Mouse (Mus musculus): ENCODE results near the gene Cenpu. TPM values are rescaled to one million over a fixed set of nuclear protein-coding genes. Genes with fewer than 3 reads are reported as not detected.
A peak's percentile ranks its signal among the peaks of the same experiment; 100 is the strongest.

The Cenpu gene
- polyA plus RNA-seq (2014; fragmentation: Nextera tagmentation; extraction: Ambion mirVana), result 19.8 and 20.0 TPM in 2 replicates

DNA sequence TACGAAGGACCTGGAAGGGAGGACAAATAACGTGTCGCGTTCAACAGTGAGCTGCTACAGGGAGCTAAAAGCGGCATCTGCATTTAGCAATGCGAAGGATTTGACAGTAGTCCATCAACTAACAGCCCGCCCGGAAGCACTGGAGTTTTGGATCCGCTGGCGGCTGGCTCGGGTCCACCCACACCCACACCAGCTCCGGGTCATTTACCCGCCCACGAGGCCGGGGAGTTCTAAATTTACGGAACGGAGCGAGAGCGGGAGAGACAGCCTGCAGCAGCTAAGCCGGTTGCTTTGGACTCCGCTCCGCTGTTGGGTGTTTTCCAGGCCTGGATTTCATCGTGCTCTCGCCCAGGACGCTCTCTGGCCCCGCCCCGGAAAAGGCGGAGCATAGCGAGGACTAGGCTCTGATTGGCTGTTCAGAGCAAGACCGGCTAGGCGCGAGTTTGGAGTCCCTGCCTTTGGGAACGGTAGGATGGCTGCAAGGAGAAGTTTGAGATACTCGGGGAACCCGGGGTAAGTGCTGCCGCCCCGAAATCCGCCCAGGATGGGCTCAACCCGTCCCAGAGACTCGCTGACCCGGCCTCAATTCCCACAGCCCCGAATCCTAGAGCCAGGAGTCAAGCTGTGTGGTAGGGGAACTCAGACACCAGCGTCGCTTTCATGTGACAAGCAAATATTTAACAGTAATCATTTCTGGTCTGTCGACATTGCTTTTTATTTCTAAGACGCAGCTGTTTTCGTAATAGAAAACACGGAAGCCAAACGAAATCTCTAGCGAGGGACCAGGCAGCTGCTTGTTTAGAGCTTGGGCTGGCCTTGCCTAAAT, at the start of gene Cenpu:
Cenpu (plus strand) TSS at position 414 of the 826 bp plus-strand sequence.
- H3K9ac ChIP-seq (ENCODE audit: low read length), result peak within 1 kb of the TSS; percentile 59

GRCm38 (mm10) chr8:46502333-46503071, 49.3 kb upstream of the Cenpu start:
- Histone ChIP-seq H3K36me3 (ENCODE audit: control insufficient read depth, insufficient read depth, low read length) (no peaks in the 10 kb centered on the region), H3K4me2 (ENCODE audit: low read length) (peak overlapping the region; percentile 45), H3K27ac (ENCODE audit: low read depth) (no peak overlapping the region), H3K4me1 (replicated peaks; ENCODE audit: control insufficient read depth, insufficient read depth, low read length) (peaks cover 11% of the 10 kb centered on the region), H3K4me3 (ENCODE audit: low read depth, low read length) (peak overlapping the region; percentile 22), H3K27me3 (replicated peaks; ENCODE audit: control insufficient read depth, insufficient read depth, low read length) (no peaks in the 10 kb centered on the region), H3K9ac (ENCODE audit: low read length) (no peak overlapping the region), H3K9me3 (ENCODE audit: control insufficient read depth, low read length) (no peaks in the 10 kb centered on the region)
- DNase-seq (ENCODE audit: low spot score) (no peak), ATAC-seq (replicated peaks; ENCODE audit: low FRiP score, low TSS enrichment, low read depth) (peak; percentile 51; the same call in 1 of the 2 replicates)
- WGBS, result 30% methylated on average over 19 of the region's 19 CpGs

More for the DNA sequence above, at the start of gene Cenpu:
- no peaks in the 10 kb centered on the region for H3K9me3 ChIP-seq (ENCODE audit: control insufficient read depth, low read length)
- H3K36me3 ChIP-seq (ENCODE audit: control insufficient read depth, insufficient read depth, low read length), result no peaks in the 10 kb centered on the region
- DNase-seq (ENCODE audit: low spot score) (peak; percentile 99), ATAC-seq (replicated peaks; ENCODE audit: low FRiP score, low TSS enrichment, low read depth) (peak; percentile 96)
- WGBS, result under 1% methylated on average over 50 of the region's 50 CpGs
- H3K27me3 ChIP-seq (replicated peaks; ENCODE audit: control insufficient read depth, insufficient read depth, low read length), result no peaks in the 10 kb centered on the region
- H3K4me2 ChIP-seq (ENCODE audit: low read length), result peak within 1 kb of the TSS; percentile 84
- H3K4me1 ChIP-seq (replicated peaks; ENCODE audit: control insufficient read depth, insufficient read depth, low read length), result peaks cover 12% of the 10 kb centered on the region
- peak within 1 kb of the TSS; percentile 81 for H3K4me3 ChIP-seq (ENCODE audit: low read depth, low read length)
- peak within 1 kb of the TSS; percentile 67 for H3K27ac ChIP-seq (ENCODE audit: low read depth)

GRCm38 (mm10) chr8:46503072-46503695, 48.6 kb upstream of the Cenpu start:
- H3K9ac ChIP-seq (ENCODE audit: low read length), result no peak overlapping the region
- ATAC-seq (replicated peaks; ENCODE audit: low FRiP score, low TSS enrichment, low read depth) (no peak), DNase-seq (ENCODE audit: low spot score) (no peak)
- no peaks in the 10 kb centered on the region for H3K9me3 ChIP-seq (ENCODE audit: control insufficient read depth, low read length)
- H3K36me3 ChIP-seq (ENCODE audit: control insufficient read depth, insufficient read depth, low read length), result no peaks in the 10 kb centered on the region
- no peaks in the 10 kb centered on the region for H3K27me3 ChIP-seq (replicated peaks; ENCODE audit: control insufficient read depth, insufficient read depth, low read length)
- peak overlapping the region; percentile 45 for H3K4me2 ChIP-seq (ENCODE audit: low read length)
- H3K27ac ChIP-seq (ENCODE audit: low read depth), result no peak overlapping the region
- peaks cover 11% of the 10 kb centered on the region for H3K4me1 ChIP-seq (replicated peaks; ENCODE audit: control insufficient read depth, insufficient read depth, low read length)
- H3K4me3 ChIP-seq (ENCODE audit: low read depth, low read length), result peak overlapping the region; percentile 22
- 81% methylated on average over 12 of the region's 12 CpGs for WGBS

DNA sequence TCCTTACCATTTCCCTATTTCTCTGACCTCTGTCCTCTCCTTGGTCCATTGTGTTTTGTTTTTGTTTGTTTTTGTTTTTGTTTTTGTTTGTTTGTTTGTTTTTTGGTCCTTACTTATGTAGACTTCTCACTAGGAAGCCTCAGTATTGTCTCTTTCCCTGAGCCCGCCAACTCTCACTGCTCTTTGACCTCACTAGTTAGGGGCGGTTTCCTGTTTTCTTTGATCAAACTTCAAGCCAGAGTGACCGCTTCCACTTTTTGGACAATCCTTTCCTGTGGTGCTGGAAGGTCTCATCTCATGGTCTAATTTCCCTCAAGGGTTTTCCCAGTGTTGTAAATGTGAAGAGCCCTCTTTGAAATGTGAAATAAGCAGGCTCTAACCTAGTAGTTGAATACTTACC, 47.6 kb upstream of the Cenpu start:
- DNase-seq (ENCODE audit: low spot score), result no peak
- Histone ChIP-seq H3K27me3 (replicated peaks; ENCODE audit: control insufficient read depth, insufficient read depth, low read length) (no peaks in the 10 kb centered on the region), H3K9me3 (ENCODE audit: control insufficient read depth, low read length) (no peaks in the 10 kb centered on the region), H3K27ac (ENCODE audit: low read depth) (no peak overlapping the region), H3K36me3 (ENCODE audit: control insufficient read depth, insufficient read depth, low read length) (no peaks in the 10 kb centered on the region), H3K4me2 (ENCODE audit: low read length) (no peak overlapping the region), H3K9ac (ENCODE audit: low read length) (no peak overlapping the region), H3K4me1 (replicated peaks; ENCODE audit: control insufficient read depth, insufficient read depth, low read length) (peaks cover 11% of the 10 kb centered on the region), H3K4me3 (ENCODE audit: low read depth, low read length) (no peak overlapping the region)
- WGBS, result 87% methylated on average over 3 of the region's 3 CpGs
- ATAC-seq (replicated peaks; ENCODE audit: low FRiP score, low TSS enrichment, low read depth), result no peak

- WGBS, result 81% methylated on average over 14 of the region's 14 CpGs
- Histone ChIP-seq H3K4me3 (ENCODE audit: low read depth, low read length) (no peak overlapping the region), H3K4me1 (replicated peaks; ENCODE audit: control insufficient read depth, insufficient read depth, low read length) (peaks cover 7% of the 10 kb centered on the region; the same call in 1 of the 2 replicates), H3K4me2 (ENCODE audit: low read length) (no peak overlapping the region), H3K36me3 (ENCODE audit: control insufficient read depth, insufficient read depth, low read length) (no peaks in the 10 kb centered on the region), H3K27me3 (replicated peaks; ENCODE audit: control insufficient read depth, insufficient read depth, low read length) (no peaks in the 10 kb centered on the region), H3K9ac (ENCODE audit: low read length) (no peak overlapping the region), H3K27ac (ENCODE audit: low read depth) (no peak overlapping the region), H3K9me3 (ENCODE audit: control insufficient read depth, low read length) (no peaks in the 10 kb centered on the region)
- no peak for DNase-seq (ENCODE audit: low spot score)
- no peak for ATAC-seq (replicated peaks; ENCODE audit: low FRiP score, low TSS enrichment, low read depth)
Measured at GRCm38 (mm10) chr8:46508488-46509395, 43.1 kb upstream of the Cenpu start.

DNA sequence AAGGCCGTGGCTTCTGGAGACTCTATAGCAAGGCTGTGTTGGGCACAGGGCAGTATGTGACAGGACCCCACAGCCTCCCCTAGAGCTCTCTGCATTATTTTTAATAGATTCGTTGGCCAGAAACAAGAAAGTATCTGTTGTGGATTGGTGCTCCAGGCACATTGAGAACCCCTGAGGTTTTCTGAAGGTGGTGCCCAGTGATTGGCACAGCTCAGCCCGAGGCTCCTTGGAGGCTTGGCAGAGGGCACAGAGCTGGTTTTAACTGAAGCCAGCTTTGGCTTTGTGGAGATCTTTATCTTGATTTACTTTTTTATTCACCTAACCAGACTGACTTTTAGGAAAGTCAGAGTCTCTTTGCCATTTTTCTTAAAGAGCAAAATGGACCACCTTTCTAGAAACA, 42.4 kb upstream of the Cenpu start:
- no peak overlapping the region for H3K4me2 ChIP-seq (ENCODE audit: low read length)
- no peaks in the 10 kb centered on the region for H3K9me3 ChIP-seq (ENCODE audit: control insufficient read depth, low read length)
- no peaks in the 10 kb centered on the region for H3K27me3 ChIP-seq (replicated peaks; ENCODE audit: control insufficient read depth, insufficient read depth, low read length)
- H3K4me1 ChIP-seq (replicated peaks; ENCODE audit: control insufficient read depth, insufficient read depth, low read length), result peaks cover 7% of the 10 kb centered on the region; the same call in 1 of the 2 replicates
- 95% methylated on average over 3 of the region's 3 CpGs for WGBS
- H3K4me3 ChIP-seq (ENCODE audit: low read depth, low read length), result no peak overlapping the region
- DNase-seq (ENCODE audit: low spot score) (no peak), ATAC-seq (replicated peaks; ENCODE audit: low FRiP score, low TSS enrichment, low read depth) (no peak)
- H3K27ac ChIP-seq (ENCODE audit: low read depth), result no peak overlapping the region
- H3K9ac ChIP-seq (ENCODE audit: low read length), result no peak overlapping the region
- no peaks in the 10 kb centered on the region for H3K36me3 ChIP-seq (ENCODE audit: control insufficient read depth, insufficient read depth, low read length)

DNA sequence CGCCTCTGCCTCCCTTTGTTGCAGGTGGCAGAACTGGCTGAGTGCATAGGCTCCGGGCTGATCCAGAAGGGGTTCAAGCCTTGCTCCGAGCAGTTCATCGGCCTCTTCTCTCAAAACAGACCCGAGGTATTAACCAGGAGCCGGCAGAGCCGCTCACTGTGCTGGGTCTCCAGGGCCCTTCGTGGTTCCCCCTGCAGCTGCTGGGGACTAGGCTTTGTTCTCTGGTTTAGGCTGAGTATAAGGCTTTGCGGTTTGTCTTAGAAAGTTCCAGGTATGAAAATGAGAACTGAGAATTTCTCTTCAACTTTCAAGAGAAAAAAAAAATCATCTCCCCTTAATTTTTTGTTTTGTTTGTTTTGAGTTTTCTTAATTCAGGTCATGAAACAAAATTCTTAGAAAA, 40.5 kb upstream of the Cenpu start:
- WGBS, result 81% methylated on average over 9 of the region's 9 CpGs
- Histone ChIP-seq H3K9me3 (ENCODE audit: control insufficient read depth, low read length) (no peaks in the 10 kb centered on the region), H3K27ac (ENCODE audit: low read depth) (no peak overlapping the region), H3K27me3 (replicated peaks; ENCODE audit: control insufficient read depth, insufficient read depth, low read length) (no peaks in the 10 kb centered on the region), H3K4me1 (replicated peaks; ENCODE audit: control insufficient read depth, insufficient read depth, low read length) (no peaks in the 10 kb centered on the region), H3K9ac (ENCODE audit: low read length) (no peak overlapping the region), H3K36me3 (ENCODE audit: control insufficient read depth, insufficient read depth, low read length) (no peaks in the 10 kb centered on the region), H3K4me3 (ENCODE audit: low read depth, low read length) (no peak overlapping the region), H3K4me2 (ENCODE audit: low read length) (no peak overlapping the region)
- ATAC-seq (replicated peaks; ENCODE audit: low FRiP score, low TSS enrichment, low read depth), result no peak
- DNase-seq (ENCODE audit: low spot score), result no peak

DNA sequence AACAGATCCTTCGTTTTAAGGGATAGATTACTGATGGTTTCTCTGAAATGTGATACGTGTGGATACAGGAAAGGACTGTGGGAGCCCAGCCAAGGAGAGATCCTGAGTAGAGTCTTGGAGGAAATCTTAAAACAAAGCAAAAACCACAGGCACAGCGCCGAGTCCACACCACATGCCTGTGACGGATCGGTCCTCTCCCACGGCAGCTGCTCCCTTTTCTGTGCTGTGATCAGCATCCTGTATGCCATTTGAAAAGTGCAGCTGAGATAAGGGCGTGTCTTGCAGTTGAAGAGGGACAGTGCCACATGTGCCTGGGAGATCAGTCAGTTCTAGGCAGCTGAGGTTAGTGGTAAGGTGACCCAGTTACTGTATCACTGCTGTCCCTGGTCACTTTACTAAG, 39.3 kb upstream of the Cenpu start:
- Histone ChIP-seq H3K9ac (ENCODE audit: low read length) (no peak overlapping the region), H3K9me3 (ENCODE audit: control insufficient read depth, low read length) (no peaks in the 10 kb centered on the region), H3K4me2 (ENCODE audit: low read length) (no peak overlapping the region), H3K27me3 (replicated peaks; ENCODE audit: control insufficient read depth, insufficient read depth, low read length) (no peaks in the 10 kb centered on the region), H3K4me3 (ENCODE audit: low read depth, low read length) (no peak overlapping the region), H3K27ac (ENCODE audit: low read depth) (no peak overlapping the region), H3K4me1 (replicated peaks; ENCODE audit: control insufficient read depth, insufficient read depth, low read length) (no peaks in the 10 kb centered on the region), H3K36me3 (ENCODE audit: control insufficient read depth, insufficient read depth, low read length) (no peaks in the 10 kb centered on the region)
- DNase-seq (ENCODE audit: low spot score) (no peak), ATAC-seq (replicated peaks; ENCODE audit: low FRiP score, low TSS enrichment, low read depth) (no peak)
- WGBS, result 48% methylated on average over 8 of the region's 8 CpGs
